Mouse (Mus musculus) bone marrow, adult 2 months (tissue): ENCODE data around the gene Cav3. TPM values are rescaled to one million over a fixed set of nuclear protein-coding genes. Genes with fewer than 3 reads are reported as not detected.

Experiments
- H3K27ac ChIP-seq: fragments of 200-500 bp; 2 replicates; pipeline ENCODE4 v1.5.1; 2012; ENCODE audit warnings: low read depth, mild to moderate bottlenecking, control low read depth, inconsistent platforms, low read length; ENCODE audit not compliant: control insufficient read depth, poor library complexity, insufficient read depth
- H3K4me1 ChIP-seq: fragments of 200-500 bp; 2 replicates; pipeline ENCODE4 v1.6.1; 2011; ENCODE audit warnings: low read length; ENCODE audit not compliant: control insufficient read depth, insufficient read depth
- H3K4me3 ChIP-seq: fragments of 200-500 bp; replicated peaks from 2 replicates; pipeline ENCODE3; 2011; ENCODE audit warnings: mild to moderate bottlenecking, low read depth, low read length, control low read depth; ENCODE audit not compliant: control insufficient read depth
- CTCF ChIP-seq: fragments of 200-500 bp; IDR thresholded peaks from 2 replicates; pipeline ENCODE4 v1.5.1; 2011; ENCODE audit warnings: low read length, control low read depth; ENCODE audit not compliant: control insufficient read depth, insufficient read depth
- POLR2A ChIP-seq: fragments of 200-500 bp; IDR thresholded peaks from 2 replicates; pipeline ENCODE4 v1.6.1; 2011; ENCODE audit warnings: low read depth, mild to moderate bottlenecking, control low read depth, low read length, borderline replicate concordance; ENCODE audit not compliant: control insufficient read depth
- WGBS: fragments of 180-500 bp; shearing (Covaris S2); methylation state at CpG from one replicate; pipeline ENCODE4 v1.1.7; 2018; 5-methylcytosine and 5-hydroxymethylcytosine counted together
- polyA plus RNA-seq: library from polyadenylated mRNA; stranded (reverse); fragments of >200 nt; gene quantifications from 2 replicates; pipeline ENCODE4 v1.2.4, GENCODE M21; 2011; ENCODE audit warnings: low replicate concordance; ENCODE audit not compliant: missing spikeins, insufficient read depth, insufficient read length

Cav3 gene
- polyA plus RNA-seq, 1 experiment, result not detected

GRCm38 (mm10) chr6:112498716-112499115, 39.4 kb downstream of the Cav3 start:
- no peak overlapping the region for H3K27ac ChIP-seq
- TF ChIP-seq CTCF (no peak), POLR2A (no peak)
- no peaks in the 10 kb centered on the region; the same call in 1 of the 2 replicates for H3K4me1 ChIP-seq
- no peak overlapping the region for H3K4me3 ChIP-seq
- 70% methylated on average over 3 of the region's 3 CpGs for WGBS

DNA sequence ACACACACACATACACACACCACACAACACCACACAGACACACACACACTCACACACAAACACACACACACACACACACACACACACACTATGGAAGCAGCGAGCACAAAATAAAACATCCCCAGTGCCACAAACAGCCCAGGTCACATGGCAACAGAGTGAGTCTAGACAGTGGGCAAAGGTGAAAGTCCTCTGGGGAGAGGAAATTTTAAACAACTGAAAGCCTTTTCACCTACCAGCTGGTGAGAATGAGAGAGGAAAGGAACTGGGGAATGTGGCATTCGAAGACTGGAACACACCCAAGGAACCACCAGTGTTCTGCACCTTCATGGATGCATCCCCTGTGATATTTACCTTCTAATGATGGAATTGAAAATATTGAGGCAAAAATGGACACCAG, 40.2 kb downstream of the Cav3 start:
- Histone ChIP-seq H3K4me1 (no peaks in the 10 kb centered on the region; the same call in 1 of the 2 replicates), H3K4me3 (no peak overlapping the region), H3K27ac (no peak overlapping the region)
- TF ChIP-seq POLR2A (no peak), CTCF (no peak)
- 81% methylated on average over 2 of the region's 2 CpGs for WGBS

DNA sequence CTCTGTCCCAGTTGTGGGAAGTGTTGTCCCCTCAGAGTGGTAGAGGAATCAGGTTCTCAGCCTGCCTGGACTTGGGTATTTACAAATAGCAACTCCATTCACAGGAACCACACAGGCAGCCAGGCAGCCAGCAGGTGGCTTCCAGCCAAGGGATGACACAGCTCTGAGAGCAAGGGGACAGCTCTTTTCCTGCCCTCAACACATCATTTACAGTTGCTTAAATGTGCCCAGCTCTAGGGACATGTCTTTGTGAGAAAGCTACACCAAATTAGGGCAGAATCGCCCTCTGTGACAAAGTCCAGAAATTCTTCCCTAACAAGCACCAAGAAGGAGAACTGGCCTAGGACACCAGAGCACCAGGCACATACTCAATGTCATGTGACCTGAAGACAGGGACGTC, 41.9 kb downstream of the Cav3 start:
- Histone ChIP-seq H3K4me3 (no peak overlapping the region), H3K27ac (no peak overlapping the region), H3K4me1 (no peaks in the 10 kb centered on the region; the same call in 1 of the 2 replicates)
- 72% methylated on average over 2 of the region's 2 CpGs for WGBS
- TF ChIP-seq POLR2A (no peak), CTCF (no peak)

DNA sequence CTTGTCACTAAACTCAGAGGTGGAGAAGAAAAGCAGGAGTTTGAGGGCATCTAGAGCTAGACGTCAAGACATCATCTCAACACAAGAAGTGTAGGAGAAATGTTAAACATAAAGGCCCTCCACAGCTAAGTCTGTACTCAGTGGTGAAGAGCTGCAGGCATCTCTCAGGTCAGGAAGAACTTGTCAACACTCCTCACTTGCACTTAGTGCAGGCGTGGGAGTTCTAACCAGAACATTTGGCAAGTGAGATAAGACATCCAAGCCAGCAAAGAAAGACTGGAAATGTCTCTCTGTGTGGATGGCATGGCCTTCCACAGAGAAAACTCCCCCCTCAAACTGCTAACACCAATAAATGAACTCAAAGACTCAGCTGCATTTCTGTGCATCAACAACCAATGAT, 48.3 kb downstream of the Cav3 start:
- 51% methylated on average over 2 of the region's 2 CpGs for WGBS

GRCm38 (mm10) chr6:112509590-112510131, 50.4 kb downstream of the Cav3 start:
- 84% methylated on average over 2 of the region's 2 CpGs for WGBS
- TF ChIP-seq POLR2A, result no peak
- TF ChIP-seq CTCF, result no peak

More for the DNA sequence above, 48.3 kb downstream of the Cav3 start:
- Histone ChIP-seq H3K27ac (no peak overlapping the region), H3K4me1 (no peaks in the 10 kb centered on the region), H3K4me3 (no peak overlapping the region)
- TF ChIP-seq CTCF (no peak), POLR2A (no peak)

DNA sequence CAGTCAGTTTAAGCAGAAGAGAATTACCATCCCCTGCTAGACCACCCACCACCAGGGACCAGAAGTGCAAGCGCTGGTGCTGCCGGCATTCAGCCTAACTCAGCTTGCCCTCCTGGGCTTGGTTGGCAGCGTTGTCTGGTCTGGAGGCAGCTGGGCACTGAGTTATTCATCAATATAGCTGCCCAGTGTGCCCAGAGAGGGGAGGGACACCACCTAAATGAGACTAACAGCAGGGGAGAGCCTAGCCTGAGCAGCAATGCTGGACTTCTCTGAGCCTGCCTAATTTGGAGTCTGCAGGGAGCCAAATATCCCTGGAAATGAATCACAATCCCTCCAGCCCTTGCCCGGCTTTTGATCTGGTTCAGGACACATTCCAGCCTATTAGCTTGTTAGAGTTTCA, 51.0 kb downstream of the Cav3 start:
- Histone ChIP-seq H3K4me1 (no peaks in the 10 kb centered on the region), H3K4me3 (no peak overlapping the region), H3K27ac (no peak overlapping the region)
- no peak for TF ChIP-seq POLR2A
- no peak for TF ChIP-seq CTCF
- WGBS, result 75% methylated on average over 4 of the region's 4 CpGs

More at GRCm38 (mm10) chr6:112509590-112510131, 50.4 kb downstream of the Cav3 start:
- no peak overlapping the region for H3K4me3 ChIP-seq
- no peak overlapping the region for H3K27ac ChIP-seq
- no peaks in the 10 kb centered on the region for H3K4me1 ChIP-seq

DNA sequence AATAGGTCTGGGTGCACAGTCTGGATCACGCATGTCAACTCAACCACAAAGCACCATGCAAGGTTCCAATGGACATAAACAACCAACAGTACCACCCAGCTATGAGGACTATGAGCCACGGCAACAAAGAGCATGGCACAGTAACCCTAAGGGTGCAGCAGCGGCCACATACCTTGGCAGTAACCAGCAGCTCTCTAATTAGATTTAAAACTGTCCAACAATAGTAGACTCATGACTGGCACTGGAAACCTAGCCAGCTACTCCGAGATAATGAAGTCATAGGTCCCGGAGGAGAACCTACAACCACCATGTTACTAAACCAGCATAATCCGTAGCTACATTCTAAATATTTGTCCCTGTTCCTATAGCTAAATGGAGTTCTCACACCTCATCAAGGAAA, 55.3 kb downstream of the Cav3 start:
- H3K4me3 ChIP-seq, result no peak overlapping the region
- TF ChIP-seq POLR2A (no peak), CTCF (no peak)
- no peak overlapping the region for H3K27ac ChIP-seq
- no peaks in the 10 kb centered on the region for H3K4me1 ChIP-seq
- 88% methylated on average over 6 of the region's 6 CpGs for WGBS

GRCm38 (mm10) chr6:112516496-112516895, 57.2 kb downstream of the Cav3 start:
- no peak overlapping the region for H3K4me3 ChIP-seq
- TF ChIP-seq POLR2A, result no peak
- no peak for TF ChIP-seq CTCF
- H3K4me1 ChIP-seq, result no peaks in the 10 kb centered on the region
- WGBS, result 60% methylated on average over 1 of the region's 1 CpGs
- H3K27ac ChIP-seq, result no peak overlapping the region

GRCm38 (mm10) chr6:112517572-112517971, 58.3 kb downstream of the Cav3 start:
- 65% methylated on average over 3 of the region's 3 CpGs for WGBS

More at GRCm38 (mm10) chr6:112517572-112517971, 58.3 kb downstream of the Cav3 start:
- H3K27ac ChIP-seq, result no peak overlapping the region
- H3K4me3 ChIP-seq, result no peak overlapping the region
- H3K4me1 ChIP-seq, result no peaks in the 10 kb centered on the region
- TF ChIP-seq CTCF (no peak), POLR2A (no peak)
